Mouse (Mus musculus) myocyte (in vitro differentiated cells): ENCODE results near the gene Dab1.

Experiments
- MAX ChIP-seq: IDR thresholded peaks from one replicate; pipeline ENCODE4 v1.6.1; 2011; ENCODE audit warnings: low read depth, mild to moderate bottlenecking, control low read depth
- MYOG ChIP-seq, 3 experiments: IDR thresholded peaks; one replicate each; pipeline ENCODE4 v1.6.1; 2011; ENCODE audit warnings: control low read depth in 2 of 3, low read depth in 2 of 3, mild to moderate bottlenecking in 2 of 3; ENCODE audit not compliant: insufficient read length in 2 of 3, control insufficient read depth in 1 of 3, insufficient read depth in 1 of 3
- POLR2A ChIP-seq: IDR thresholded peaks from one replicate; pipeline ENCODE4 v1.6.1; 2011; ENCODE audit warnings: low read depth, mild to moderate bottlenecking, control low read depth, moderate library complexity; ENCODE audit not compliant: insufficient read length
- POLR2AphosphoS2 ChIP-seq: IDR thresholded peaks from one replicate; pipeline ENCODE4 v1.6.1; 2011; ENCODE audit warnings: low read depth, control low read depth; ENCODE audit not compliant: insufficient read length
- REST ChIP-seq: IDR thresholded peaks from one replicate; pipeline ENCODE4 v1.6.1; 2011; ENCODE audit warnings: mild to moderate bottlenecking, control low read depth, moderate library complexity; ENCODE audit not compliant: insufficient read depth, insufficient read length
- SRF ChIP-seq: IDR thresholded peaks from one replicate; pipeline ENCODE4 v1.6.1; 2011; ENCODE audit warnings: low read depth; ENCODE audit not compliant: control insufficient read depth, insufficient read length
- TCF12 ChIP-seq: IDR thresholded peaks from one replicate; pipeline ENCODE4 v1.6.1; 2011; ENCODE audit warnings: mild to moderate bottlenecking, control low read depth; ENCODE audit not compliant: poor library complexity, insufficient read depth, severe bottlenecking
- TCF3 ChIP-seq: IDR thresholded peaks from one replicate; pipeline ENCODE4 v1.6.1; 2011; ENCODE audit warnings: low read depth, control low read depth; ENCODE audit not compliant: insufficient read length
- USF1 ChIP-seq: IDR thresholded peaks from one replicate; pipeline ENCODE4 v1.6.1; 2011; ENCODE audit warnings: low read depth, mild to moderate bottlenecking, control low read depth, moderate library complexity

- TF ChIP-seq POLR2AphosphoS2 (no peak), TCF3 (no peak), POLR2A (no peak), MAX (no peak), MYOG (IDR thresholded peaks at IDR 0.05; ENCODE audit: control insufficient read depth in 1 of 3, insufficient read depth in 1 of 3, insufficient read length in 2 of 3, low read depth in 2 of 3) (no peak), REST (no peak), USF1 (no peak), SRF (no peak), TCF12 (no peak)
These were observed 598.2 kb downstream of the Dab1 start for GRCm38 (mm10) chr4:104217336-104217735.
